Mouse (Mus musculus): Measurements from ENCODE around the gene Pawr. TPM values are rescaled to one million over a fixed set of nuclear protein-coding genes. Genes with fewer than 3 reads are reported as not detected.
A peak's percentile ranks its signal among the peaks of the same experiment; 100 is the strongest.
"Not testable (repeated sequence)": the region's sequence is repeated elsewhere in the genome, so short reads cannot be mapped to it uniquely, and the experiment has no call there.

Pawr gene
- polyA plus RNA-seq, 1 experiment = 46.2 TPM

DNA sequence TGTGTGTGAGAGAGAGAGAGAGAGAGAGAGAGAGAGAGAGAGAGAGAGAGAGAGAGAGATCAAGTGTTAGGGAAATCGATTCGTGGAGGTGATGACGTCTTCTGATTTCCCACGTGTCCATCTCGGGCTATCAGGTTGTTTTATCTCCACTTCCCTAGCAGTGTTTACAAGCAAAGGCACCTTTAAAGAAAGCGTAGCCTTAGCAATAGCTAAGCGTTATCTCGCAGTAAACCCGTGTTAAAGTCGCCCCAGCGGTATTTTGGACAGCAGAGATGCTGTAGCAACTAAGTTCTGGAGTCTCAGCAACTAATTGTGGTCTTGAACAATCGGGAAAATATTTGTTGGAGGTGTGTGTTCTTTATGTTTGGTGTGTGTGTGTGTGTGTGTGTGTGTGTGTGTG lies 1.7 kb downstream of the Pawr start:
- H3K4me1 ChIP-seq (ENCODE audit: control insufficient read depth, insufficient read depth, low read length) = peaks cover 10% of the 10 kb centered on the region
- peak overlapping the region; percentile 98 for H3K4me3 ChIP-seq (ENCODE audit: insufficient read depth, low read length)
- no peak for TF ChIP-seq CTCF (IDR thresholded peaks at IDR 0.05; ENCODE audit: borderline replicate concordance, insufficient read depth, low read length)
- no peak for TF ChIP-seq POLR2A (IDR thresholded peaks at IDR 0.05; ENCODE audit: low read depth, low read length)
- peak overlapping the region; percentile 77 for H3K27ac ChIP-seq (ENCODE audit: insufficient read depth, low read length)

DNA sequence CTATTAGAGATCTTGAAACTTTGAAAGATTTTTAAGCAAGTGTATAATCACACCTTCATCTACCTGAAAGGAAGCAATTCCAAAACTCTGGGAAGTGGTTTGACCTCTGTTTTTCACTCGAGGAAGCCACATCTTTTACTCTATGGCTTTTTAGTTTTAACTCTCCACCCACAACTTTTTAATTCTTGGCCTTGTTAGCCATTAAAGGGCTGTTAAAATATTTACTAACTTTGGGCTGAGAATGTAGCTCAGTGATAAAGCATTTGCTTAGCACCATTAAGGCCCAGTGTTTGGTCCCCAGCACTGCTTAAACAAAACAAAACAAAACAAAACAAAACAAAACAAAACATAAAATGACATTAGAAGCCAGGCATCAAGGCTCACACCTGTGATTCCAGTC lies 2.2 kb downstream of the Pawr start:
- peak overlapping the region; percentile 77 for H3K27ac ChIP-seq (ENCODE audit: insufficient read depth, low read length)
- TF ChIP-seq POLR2A (IDR thresholded peaks at IDR 0.05; ENCODE audit: low read depth, low read length) (no peak), CTCF (IDR thresholded peaks at IDR 0.05; ENCODE audit: borderline replicate concordance, insufficient read depth, low read length) (no peak)
- H3K4me1 ChIP-seq (ENCODE audit: control insufficient read depth, insufficient read depth, low read length) = peaks cover 10% of the 10 kb centered on the region
- H3K4me3 ChIP-seq (ENCODE audit: insufficient read depth, low read length) = peak overlapping the region; percentile 98

DNA sequence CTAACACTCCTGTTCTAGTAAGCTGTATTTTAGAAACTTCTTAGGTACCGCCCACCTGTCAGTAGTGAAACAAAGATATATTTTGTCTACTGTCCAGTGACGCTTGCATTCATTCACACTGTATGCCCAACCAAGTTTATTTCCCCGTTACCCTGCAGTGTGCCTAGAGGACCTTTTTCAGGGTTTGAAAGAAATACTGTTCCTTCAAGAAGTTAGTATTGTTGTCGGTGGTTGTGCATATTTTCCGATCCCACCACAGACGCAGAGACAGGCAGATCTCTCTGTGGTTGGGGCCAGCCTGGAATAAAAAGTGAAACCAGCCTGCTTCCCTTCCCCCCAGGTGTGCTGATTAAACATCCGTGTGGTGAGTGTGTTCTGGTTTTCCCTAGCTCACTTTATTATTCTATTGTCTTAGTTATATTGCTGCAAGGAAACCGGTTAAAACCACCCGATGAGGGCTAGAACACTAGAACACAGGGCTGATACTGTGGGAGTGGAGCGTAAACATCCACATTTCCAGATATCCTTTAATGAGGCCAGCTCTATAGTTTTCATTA lies 3.9 kb downstream of the Pawr start:
- no peak for TF ChIP-seq POLR2A (IDR thresholded peaks at IDR 0.05; ENCODE audit: low read depth, low read length)
- TF ChIP-seq CTCF (IDR thresholded peaks at IDR 0.05; ENCODE audit: borderline replicate concordance, insufficient read depth, low read length) = no peak
- Histone ChIP-seq H3K27ac (ENCODE audit: insufficient read depth, low read length) (peak overlapping the region; percentile 80), H3K4me1 (ENCODE audit: control insufficient read depth, insufficient read depth, low read length) (peaks cover 10% of the 10 kb centered on the region), H3K4me3 (ENCODE audit: insufficient read depth, low read length) (no peak overlapping the region)

DNA sequence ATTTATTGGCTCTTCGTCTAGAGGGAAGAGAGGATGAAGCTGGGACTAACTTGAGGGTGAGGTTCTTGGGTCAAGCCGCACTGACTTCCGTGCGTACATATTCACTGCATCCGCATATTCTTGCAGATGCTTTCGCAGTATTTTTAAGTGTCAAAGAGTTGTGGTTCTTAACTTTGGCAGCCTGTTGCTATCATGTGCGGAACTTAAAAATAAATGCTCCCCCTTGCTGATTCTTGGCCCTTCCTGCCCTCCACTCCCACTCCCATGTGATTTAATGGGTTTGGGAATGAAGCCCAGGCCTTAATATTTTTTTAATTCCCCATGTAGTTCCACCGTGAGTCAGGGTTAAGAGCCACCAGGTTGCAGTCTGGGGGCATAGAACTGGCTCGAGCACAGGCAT lies 4.7 kb downstream of the Pawr start:
- H3K27ac ChIP-seq (ENCODE audit: insufficient read depth, low read length) = peak overlapping the region; percentile 80
- TF ChIP-seq CTCF (IDR thresholded peaks at IDR 0.05; ENCODE audit: borderline replicate concordance, insufficient read depth, low read length) = no peak
- TF ChIP-seq POLR2A (IDR thresholded peaks at IDR 0.05; ENCODE audit: low read depth, low read length) = no peak
- H3K4me3 ChIP-seq (ENCODE audit: insufficient read depth, low read length) = no peak overlapping the region
- peaks cover 6% of the 10 kb centered on the region for H3K4me1 ChIP-seq (ENCODE audit: control insufficient read depth, insufficient read depth, low read length)

DNA sequence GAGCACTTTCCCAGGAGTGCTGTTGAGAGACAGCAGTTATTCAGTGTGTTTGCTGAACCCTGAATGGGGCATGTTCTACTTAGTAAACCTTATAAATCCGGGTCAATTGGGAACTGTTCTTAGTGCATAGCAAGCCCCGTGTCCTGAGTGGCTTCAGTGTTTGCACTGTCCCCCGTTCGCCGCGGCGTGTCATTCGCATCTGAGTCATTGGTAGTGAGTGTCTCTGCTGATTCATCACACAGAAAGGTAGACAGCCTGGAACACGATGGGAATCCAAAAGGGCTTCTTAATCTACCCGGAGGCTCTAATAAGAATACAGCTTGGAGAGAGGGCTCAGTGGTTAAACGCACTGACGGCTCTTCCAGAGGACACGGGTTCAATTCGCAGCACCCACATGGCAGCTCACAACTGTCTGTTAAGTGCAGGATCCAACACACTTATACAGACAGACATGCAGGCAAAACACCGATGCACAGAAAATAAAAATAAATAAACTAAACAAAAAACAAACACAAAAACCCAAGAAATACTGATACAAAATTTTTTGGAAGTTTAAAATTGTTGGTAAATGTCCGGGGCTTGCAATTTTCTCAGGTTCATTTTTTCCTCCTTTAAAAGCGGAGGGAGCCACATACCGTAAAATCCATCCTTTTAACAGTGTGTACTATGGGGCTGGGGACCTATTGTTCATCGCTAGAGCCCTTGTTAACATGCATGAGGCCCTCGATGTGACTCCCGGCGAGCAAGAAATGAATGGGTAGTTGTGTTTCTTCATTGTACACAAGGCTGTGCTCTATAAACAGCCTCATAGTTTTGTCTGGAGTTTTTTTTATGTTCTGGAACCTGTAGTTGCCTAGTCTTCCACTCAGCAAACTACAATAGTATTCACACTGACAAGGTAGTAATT lies 6.4 kb downstream of the Pawr start:
- Histone ChIP-seq H3K4me1 (ENCODE audit: control insufficient read depth, insufficient read depth, low read length) (peaks cover 6% of the 10 kb centered on the region), H3K27ac (ENCODE audit: insufficient read depth, low read length) (peak overlapping the region; percentile 21; the same call in 1 of the 2 replicates), H3K4me3 (ENCODE audit: insufficient read depth, low read length) (no peak overlapping the region)
- TF ChIP-seq POLR2A (IDR thresholded peaks at IDR 0.05; ENCODE audit: low read depth, low read length) (no peak), CTCF (IDR thresholded peaks at IDR 0.05; ENCODE audit: borderline replicate concordance, insufficient read depth, low read length) (no peak)

DNA sequence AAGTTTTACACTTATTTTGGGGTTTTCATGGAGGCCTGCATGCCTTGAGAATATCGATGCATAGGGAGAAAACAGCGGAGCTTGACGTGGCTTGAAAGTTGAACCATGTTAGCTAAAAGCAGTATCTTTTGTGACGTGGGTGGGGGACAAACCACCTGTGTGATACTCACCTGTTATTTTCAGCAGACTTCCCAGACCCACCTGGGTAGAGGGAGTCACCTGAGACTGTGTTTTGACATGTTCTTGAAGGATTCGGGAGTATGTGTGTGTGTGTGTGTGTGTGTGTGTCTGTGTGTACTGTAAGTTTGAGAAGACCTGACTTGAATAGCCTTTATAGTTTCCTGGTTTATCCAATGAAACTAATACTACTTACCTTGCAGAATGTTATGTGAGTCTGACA lies 7.2 kb downstream of the Pawr start:
- peaks cover 6% of the 10 kb centered on the region for H3K4me1 ChIP-seq (ENCODE audit: control insufficient read depth, insufficient read depth, low read length)
- no peak for TF ChIP-seq CTCF (IDR thresholded peaks at IDR 0.05; ENCODE audit: borderline replicate concordance, insufficient read depth, low read length)
- no peak for TF ChIP-seq POLR2A (IDR thresholded peaks at IDR 0.05; ENCODE audit: low read depth, low read length)
- H3K4me3 ChIP-seq (ENCODE audit: insufficient read depth, low read length) = no peak overlapping the region

DNA sequence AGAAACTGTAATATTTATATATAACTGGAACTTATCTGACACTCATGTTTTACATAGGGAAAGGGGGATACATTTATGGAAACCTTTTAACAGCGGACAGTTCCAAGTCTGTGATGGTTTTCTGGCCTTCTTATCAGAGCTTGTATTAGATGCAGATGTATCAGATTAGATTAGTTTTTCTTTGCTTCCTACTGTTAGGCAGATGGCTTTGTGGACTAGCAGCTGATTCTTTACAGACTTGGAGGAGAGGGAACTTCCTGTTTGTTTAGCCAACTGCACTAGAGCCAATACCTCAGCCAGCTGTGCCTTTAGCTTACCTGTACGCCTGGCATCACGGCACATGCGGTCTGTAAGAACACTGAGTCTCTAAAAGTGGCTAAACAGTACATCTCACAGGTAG lies 8.0 kb downstream of the Pawr start:
- TF ChIP-seq CTCF (IDR thresholded peaks at IDR 0.05; ENCODE audit: borderline replicate concordance, insufficient read depth, low read length) (no peak), POLR2A (IDR thresholded peaks at IDR 0.05; ENCODE audit: low read depth, low read length) (no peak)

More for the DNA sequence above, 7.2 kb downstream of the Pawr start:
- H3K27ac ChIP-seq (ENCODE audit: insufficient read depth, low read length) = no peak overlapping the region

DNA sequence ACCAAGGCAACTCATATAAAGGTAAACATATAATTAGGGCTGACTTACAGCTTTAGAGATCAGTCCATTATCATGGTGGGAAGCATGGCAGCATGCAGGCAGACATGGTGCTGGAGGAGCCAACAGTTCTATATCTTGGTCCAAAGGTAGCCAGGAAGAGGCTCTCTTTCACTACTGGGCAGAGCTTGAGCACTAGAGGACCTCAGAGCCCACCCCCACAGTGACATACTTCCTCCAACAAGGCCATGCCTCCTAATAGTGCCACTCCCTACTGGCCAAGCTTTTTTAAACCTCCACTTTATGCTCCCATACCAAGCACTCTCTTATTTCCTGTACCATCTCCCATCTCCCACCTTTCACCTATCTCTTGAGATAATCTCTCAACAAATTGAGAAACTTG lies 11.8 kb downstream of the Pawr start:
- Histone ChIP-seq H3K27ac (ENCODE audit: insufficient read depth, low read length) (no peak overlapping the region), H3K4me3 (ENCODE audit: insufficient read depth, low read length) (no peak overlapping the region), H3K4me1 (ENCODE audit: control insufficient read depth, insufficient read depth, low read length) (no peaks in the 10 kb centered on the region)
- TF ChIP-seq POLR2A (IDR thresholded peaks at IDR 0.05; ENCODE audit: low read depth, low read length) (no peak), CTCF (IDR thresholded peaks at IDR 0.05; ENCODE audit: borderline replicate concordance, insufficient read depth, low read length) (no peak)

More for the DNA sequence above, 8.0 kb downstream of the Pawr start:
- peaks cover 6% of the 10 kb centered on the region for H3K4me1 ChIP-seq (ENCODE audit: control insufficient read depth, insufficient read depth, low read length)
- H3K4me3 ChIP-seq (ENCODE audit: insufficient read depth, low read length) = no peak overlapping the region
- no peak overlapping the region for H3K27ac ChIP-seq (ENCODE audit: insufficient read depth, low read length)

DNA sequence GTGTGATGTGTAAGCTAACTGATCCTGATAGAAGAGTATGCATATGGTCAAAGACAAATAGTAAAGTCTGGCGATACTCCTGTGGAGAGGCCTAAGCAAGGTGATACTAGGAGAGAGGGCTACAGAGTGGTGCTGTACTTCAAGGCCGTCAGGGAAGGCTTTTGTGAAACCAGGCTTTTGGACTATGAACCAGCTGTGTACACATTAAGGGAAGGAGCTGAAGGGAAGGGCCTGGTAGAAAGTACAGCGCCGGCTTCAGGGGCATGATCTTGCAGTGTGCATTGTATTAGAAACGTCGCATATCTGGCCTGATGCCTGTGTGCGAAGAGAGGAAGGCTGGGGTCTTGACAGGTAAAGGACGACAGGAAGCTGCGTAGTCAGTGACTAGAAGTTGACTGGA lies 13.2 kb downstream of the Pawr start:
- Histone ChIP-seq H3K4me3 (ENCODE audit: insufficient read depth, low read length) (no peak overlapping the region), H3K4me1 (ENCODE audit: control insufficient read depth, insufficient read depth, low read length) (no peaks in the 10 kb centered on the region; the same call in 1 of the 2 replicates), H3K27ac (ENCODE audit: insufficient read depth, low read length) (no peak overlapping the region)
- no peak for TF ChIP-seq CTCF (IDR thresholded peaks at IDR 0.05; ENCODE audit: borderline replicate concordance, insufficient read depth, low read length)
- no peak for TF ChIP-seq POLR2A (IDR thresholded peaks at IDR 0.05; ENCODE audit: low read depth, low read length)

DNA sequence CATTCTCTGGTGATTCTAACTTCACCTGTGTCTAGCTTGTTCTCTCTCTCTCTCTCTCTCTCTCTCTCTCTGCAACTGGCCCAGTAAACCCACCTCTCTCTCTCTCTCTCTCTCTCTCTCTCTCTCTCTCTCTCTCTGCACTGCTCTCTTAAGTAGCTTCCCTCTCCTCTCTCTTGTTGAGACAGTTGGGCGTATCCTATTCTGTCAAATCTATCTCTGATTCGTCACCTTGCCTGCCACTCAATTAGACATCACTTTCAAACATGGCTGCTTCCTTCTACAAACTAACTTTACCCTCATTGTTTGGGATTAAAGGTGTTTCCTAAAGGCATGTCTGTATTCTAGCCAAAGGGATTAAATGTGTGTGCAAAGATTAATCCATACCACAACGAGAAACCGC lies 14.4 kb downstream of the Pawr start:
- H3K27ac ChIP-seq (ENCODE audit: insufficient read depth, low read length); H3K4me3 ChIP-seq (ENCODE audit: insufficient read depth, low read length); H3K4me1 ChIP-seq (ENCODE audit: control insufficient read depth, insufficient read depth, low read length): not testable (repeated sequence)

Data from embryonic fibroblast, embryonic 13.5 days (primary cell).